Mouse (Mus musculus): ENCODE measurements at regions not wholly inside any gene's neighbourhood (a gene's known extent, or its start where the extent isn't known, plus 50 kb on each side); places are given as distances from the start of the nearest gene placed in this dataset.
"Not testable (repeated sequence)": the region's sequence is repeated elsewhere in the genome, so short reads cannot be mapped to it uniquely, and the experiment has no call there.

- DNase-seq (ENCODE audit: low spot score in 2 of 2), result peak in 1 of 2 experiments; percentile 4
These were observed 94.3 kb upstream of the Zfp986 start for GRCm38 (mm10) chr4:145774241-145774761.

- DNase-seq (ENCODE audit: low spot score in 2 of 2), result not testable (repeated sequence)
These were observed 93.7 kb upstream of the Zfp986 start for GRCm38 (mm10) chr4:145774884-145775283.

GRCm38 (mm10) chr4:145776531-145776930, 92.1 kb upstream of the Zfp986 start:
- DNase-seq (ENCODE audit: low spot score in 2 of 2), result not testable (repeated sequence)

- not testable (repeated sequence) for DNase-seq (ENCODE audit: low spot score in 2 of 2)
These were observed 87.2 kb upstream of the Zfp986 start for GRCm38 (mm10) chr4:145781281-145781896.

GRCm38 (mm10) chr4:145814674-145815073, 53.9 kb upstream of the Zfp986 start:
- not testable (repeated sequence) for DNase-seq (ENCODE audit: low spot score in 2 of 2)

All from layer of hippocampus, postnatal 14 days (tissue).